Mouse (Mus musculus) spleen, adult 2 months (tissue): ENCODE measurements around the gene Wnk4.

Experiments used
- CTCF ChIP-seq: fragments of 200-500 bp; IDR thresholded peaks from 2 replicates; pipeline ENCODE4 v1.5.1; 2011; ENCODE audit warnings: mild to moderate bottlenecking, inconsistent platforms; ENCODE audit not compliant: insufficient read depth, insufficient read length, insufficient replicate concordance; ENCODE audit errors: extremely low read depth
- POLR2A ChIP-seq: fragments of 200-500 bp; IDR thresholded peaks from 2 replicates; pipeline ENCODE4 v1.6.1; 2011; ENCODE audit warnings: low read depth, low read length, inconsistent platforms

- TF ChIP-seq POLR2A (no peak), CTCF (no peak)
These were observed 26.9 kb downstream of the Wnk4 start for GRCm38 (mm10) chr11:101287306-101287705.
